Mouse (Mus musculus) layer of hippocampus, adult 9-11 months (tissue): ENCODE results near the gene Dock2.
A peak's percentile ranks its signal among the peaks of the same experiment; 100 is the strongest.
"Not testable (repeated sequence)": the region's sequence is repeated elsewhere in the genome, so short reads cannot be mapped to it uniquely, and the experiment has no call there.

Experiments
- DNase-seq: peaks from one replicate; pipeline ENCODE4 v3.0.0; 2022

The Dock2 gene

GRCm38 (mm10) chr11:34272016-34272415 is 511.7 kb downstream of the Dock2 start:
- no peak for DNase-seq

- DNase-seq: no peak
These were observed 519.6 kb downstream of the Dock2 start for GRCm38 (mm10) chr11:34264099-34264498.

GRCm38 (mm10) chr11:34258849-34259469 is 524.7 kb downstream of the Dock2 start:
- DNase-seq: no peak

GRCm38 (mm10) chr11:34257548-34258189 is 526.0 kb downstream of the Dock2 start:
- DNase-seq: no peak

GRCm38 (mm10) chr11:34242979-34243378 is 540.7 kb downstream of the Dock2 start:
- DNase-seq: no peak

- DNase-seq: no peak
These were observed 543.4 kb downstream of the Dock2 start for GRCm38 (mm10) chr11:34240252-34240651.

GRCm38 (mm10) chr11:34239691-34240090 is 544.0 kb downstream of the Dock2 start:
- no peak for DNase-seq

GRCm38 (mm10) chr11:34236885-34237284 is 546.8 kb downstream of the Dock2 start:
- DNase-seq: no peak

- DNase-seq: peak; percentile 18
These were observed 547.5 kb downstream of the Dock2 start for GRCm38 (mm10) chr11:34236091-34236759.

- DNase-seq: peak; percentile 42
These were observed 554.8 kb downstream of the Dock2 start for GRCm38 (mm10) chr11:34228758-34229364.

GRCm38 (mm10) chr11:34227180-34227579 is 556.5 kb downstream of the Dock2 start:
- DNase-seq: no peak

GRCm38 (mm10) chr11:34220596-34220995 is 563.1 kb downstream of the Dock2 start:
- not testable (repeated sequence) for DNase-seq

GRCm38 (mm10) chr11:34212853-34213252 is 570.8 kb downstream of the Dock2 start:
- DNase-seq: peak; percentile 55

- DNase-seq: no peak
These were observed 575.7 kb downstream of the Dock2 start, which contains the start of gene Foxi1 for GRCm38 (mm10) chr11:34207989-34208388. Gene Foxi1, minus strand, starts transcription at chr11:34208089.

- peak; percentile 8 for DNase-seq
These were observed 580.9 kb downstream of the Dock2 start for GRCm38 (mm10) chr11:34202769-34203168.

GRCm38 (mm10) chr11:34195142-34195541 is 588.5 kb downstream of the Dock2 start:
- DNase-seq: no peak

- no peak for DNase-seq
These were observed 589.3 kb downstream of the Dock2 start for GRCm38 (mm10) chr11:34194158-34194941.

- DNase-seq: no peak
These were observed 590.0 kb downstream of the Dock2 start for GRCm38 (mm10) chr11:34193658-34194057.

GRCm38 (mm10) chr11:34184266-34184665 is 599.4 kb downstream of the Dock2 start:
- no peak for DNase-seq

- DNase-seq: peak; percentile 51
These were observed 602.2 kb downstream of the Dock2 start for GRCm38 (mm10) chr11:34181214-34182117.

- DNase-seq: no peak
These were observed 604.9 kb downstream of the Dock2 start for GRCm38 (mm10) chr11:34178752-34179151.
